Mouse (Mus musculus) hindbrain, embryonic 15.5 days (tissue): ENCODE measurements around the gene Mcm9. TPM values are rescaled to one million over a fixed set of nuclear protein-coding genes. Genes with fewer than 3 reads are reported as not detected.
A peak's percentile ranks its signal among the peaks of the same experiment; 100 is the strongest.
"Not testable (repeated sequence)": the region's sequence is repeated elsewhere in the genome, so short reads cannot be mapped to it uniquely, and the experiment has no call there.

Source experiments
- ATAC-seq: fragments of 200-750 bp; cut with Nextera tagmentation; 2 replicates; pipeline ENCODE4 v1.8.0; 2017; ENCODE audit warnings: low read depth, moderate number of reproducible peaks, moderate TSS enrichment; ENCODE audit not compliant: low FRiP score
- H3K27ac ChIP-seq: fragments of 300-500 bp; sonication (generic); replicated peaks from 2 replicates; pipeline ENCODE4 v1.5.1; 2015; ENCODE audit warnings: mild to moderate bottlenecking, inconsistent platforms
- H3K27me3 ChIP-seq: fragments of 300-500 bp; sonication (generic); 2 replicates; pipeline ENCODE4 v1.6.1; 2015; ENCODE audit warnings: control low read depth, inconsistent platforms
- H3K36me3 ChIP-seq: fragments of 300-500 bp; sonication (generic); 2 replicates; pipeline ENCODE4 v1.6.1; 2015; ENCODE audit warnings: control low read depth, inconsistent platforms
- H3K4me1 ChIP-seq: fragments of 300-500 bp; sonication (generic); replicated peaks from 2 replicates; pipeline ENCODE4 v1.6.1; 2015; ENCODE audit warnings: control low read depth, inconsistent platforms
- H3K4me2 ChIP-seq: fragments of 300-500 bp; sonication (generic); 2 replicates; pipeline ENCODE4 v1.6.1; 2015; ENCODE audit warnings: moderate library complexity, mild to moderate bottlenecking, inconsistent platforms
- H3K4me3 ChIP-seq: fragments of 300-500 bp; sonication (generic); 2 replicates; pipeline ENCODE4 v1.5.1; 2015; ENCODE audit warnings: mild to moderate bottlenecking, inconsistent platforms
- H3K9ac ChIP-seq: fragments of 300-500 bp; sonication (generic); 2 replicates; pipeline ENCODE4 v1.6.1; 2015; ENCODE audit warnings: inconsistent platforms
- H3K9me3 ChIP-seq: fragments of 300-500 bp; sonication (generic); 2 replicates; pipeline ENCODE4 v1.6.1; 2016; ENCODE audit warnings: control low read depth, inconsistent platforms
- WGBS: fragments of 180-500 bp; shearing (Covaris S2); methylation state at CpG from one replicate; pipeline ENCODE4 v1.1.7; 2015; 5-methylcytosine and 5-hydroxymethylcytosine counted together
- polyA plus RNA-seq: library from polyadenylated mRNA; unstranded; fragments of >200 nt; fragmentation: Nextera tagmentation; extraction: Ambion mirVana; gene quantifications from 2 replicates; pipeline ENCODE4 v1.2.1, GENCODE M21; 2015

The Mcm9 gene
- polyA plus RNA-seq, 1 experiment from 2014 or later: 6.6 TPM

GRCm38 (mm10) chr10:53509158-53509773 lies 121.0 kb downstream of the Mcm9 start:
- no peaks in the 10 kb centered on the region for H3K36me3 ChIP-seq
- no peaks in the 10 kb centered on the region for H3K4me1 ChIP-seq
- no peak overlapping the region for H3K27ac ChIP-seq
- H3K9me3 ChIP-seq: no peaks in the 10 kb centered on the region
- no peak overlapping the region for H3K9ac ChIP-seq
- WGBS: 24% methylated on average over 6 of the region's 6 CpGs
- no peak overlapping the region for H3K4me3 ChIP-seq
- ATAC-seq: peak; percentile 91
- H3K27me3 ChIP-seq: no peaks in the 10 kb centered on the region
- no peak overlapping the region for H3K4me2 ChIP-seq

- Histone ChIP-seq H3K27me3 (no peaks in the 10 kb centered on the region), H3K4me1 (peaks cover 2% of the 10 kb centered on the region; the same call in 1 of the 2 replicates), H3K4me2 (no peak overlapping the region), H3K4me3 (no peak overlapping the region), H3K36me3 (no peaks in the 10 kb centered on the region), H3K9ac (no peak overlapping the region), H3K9me3 (no peaks in the 10 kb centered on the region), H3K27ac (no peak overlapping the region)
- ATAC-seq: no peak
Measured at GRCm38 (mm10) chr10:53508676-53509075, 121.6 kb downstream of the Mcm9 start.

GRCm38 (mm10) chr10:53505526-53505925 lies 124.7 kb downstream of the Mcm9 start:
- Histone ChIP-seq H3K4me3 (no peak overlapping the region), H3K4me2 (no peak overlapping the region), H3K4me1 (peaks cover 9% of the 10 kb centered on the region), H3K27ac (no peak overlapping the region), H3K9me3 (no peaks in the 10 kb centered on the region), H3K36me3 (no peaks in the 10 kb centered on the region), H3K9ac (no peak overlapping the region), H3K27me3 (no peaks in the 10 kb centered on the region)
- 79% methylated on average over 2 of the region's 2 CpGs for WGBS
- no peak for ATAC-seq

- Histone ChIP-seq H3K27me3 (no peaks in the 10 kb centered on the region), H3K9ac (no peak overlapping the region)
- 67% methylated on average over 3 of the region's 3 CpGs for WGBS
Measured at GRCm38 (mm10) chr10:53505069-53505468, 125.2 kb downstream of the Mcm9 start.

GRCm38 (mm10) chr10:53502875-53503816 lies 127.1 kb downstream of the Mcm9 start:
- H3K9ac ChIP-seq: peak overlapping the region; percentile 27; the same call in 1 of the 2 replicates
- H3K9me3 ChIP-seq: no peaks in the 10 kb centered on the region
- 46% methylated on average over 21 of the region's 21 CpGs for WGBS
- H3K4me2 ChIP-seq: peak overlapping the region; percentile 41
- peak overlapping the region; percentile 70 for H3K27ac ChIP-seq
- ATAC-seq: peak; percentile 75
- H3K27me3 ChIP-seq: no peaks in the 10 kb centered on the region
- H3K4me3 ChIP-seq: no peak overlapping the region
- H3K4me1 ChIP-seq: peaks cover 9% of the 10 kb centered on the region
- H3K36me3 ChIP-seq: no peaks in the 10 kb centered on the region

More at GRCm38 (mm10) chr10:53505069-53505468, 125.2 kb downstream of the Mcm9 start:
- Histone ChIP-seq H3K27ac (no peak overlapping the region), H3K4me2 (no peak overlapping the region), H3K36me3 (no peaks in the 10 kb centered on the region), H3K4me3 (no peak overlapping the region), H3K4me1 (peaks cover 9% of the 10 kb centered on the region), H3K9me3 (no peaks in the 10 kb centered on the region)
- no peak for ATAC-seq

GRCm38 (mm10) chr10:53502471-53502870 lies 127.8 kb downstream of the Mcm9 start:
- 87% methylated on average over 13 of the region's 13 CpGs for WGBS
- no peak overlapping the region for H3K9ac ChIP-seq
- H3K36me3 ChIP-seq: no peaks in the 10 kb centered on the region
- H3K27ac ChIP-seq: no peak overlapping the region
- H3K4me1 ChIP-seq: peaks cover 9% of the 10 kb centered on the region
- H3K27me3 ChIP-seq: no peaks in the 10 kb centered on the region
- H3K4me3 ChIP-seq: no peak overlapping the region
- H3K4me2 ChIP-seq: no peak overlapping the region
- ATAC-seq: 0 out of 2 replicates have a peak, but pooled peaks have one; percentile 3
- no peaks in the 10 kb centered on the region for H3K9me3 ChIP-seq

- Histone ChIP-seq H3K4me1 (peaks cover 9% of the 10 kb centered on the region), H3K9ac (no peak overlapping the region), H3K36me3 (no peaks in the 10 kb centered on the region), H3K4me3 (no peak overlapping the region), H3K9me3 (no peaks in the 10 kb centered on the region), H3K27ac (no peak overlapping the region), H3K4me2 (no peak overlapping the region), H3K27me3 (no peaks in the 10 kb centered on the region)
- ATAC-seq: no peak
Measured at GRCm38 (mm10) chr10:53499518-53499917, 130.7 kb downstream of the Mcm9 start.

- not testable (repeated sequence) for H3K36me3 ChIP-seq, H3K4me1 ChIP-seq, ATAC-seq, H3K9me3 ChIP-seq, H3K4me3 ChIP-seq, H3K9ac ChIP-seq, H3K27ac ChIP-seq, H3K4me2 ChIP-seq, H3K27me3 ChIP-seq
- WGBS: 99% methylated on average over 3 of the region's 3 CpGs
Measured at GRCm38 (mm10) chr10:53495349-53495748, 134.9 kb downstream of the Mcm9 start.

GRCm38 (mm10) chr10:53493954-53494353 lies 136.3 kb downstream of the Mcm9 start:
- ATAC-seq: no peak

More at GRCm38 (mm10) chr10:53493954-53494353, 136.3 kb downstream of the Mcm9 start:
- 97% methylated on average over 13 of the region's 13 CpGs for WGBS
- H3K4me2 ChIP-seq: no peak overlapping the region
- H3K4me1 ChIP-seq: no peaks in the 10 kb centered on the region
- H3K4me3 ChIP-seq: no peak overlapping the region
- H3K27me3 ChIP-seq: no peaks in the 10 kb centered on the region
- no peak overlapping the region for H3K9ac ChIP-seq
- no peaks in the 10 kb centered on the region for H3K36me3 ChIP-seq
- no peak overlapping the region for H3K27ac ChIP-seq
- H3K9me3 ChIP-seq: no peaks in the 10 kb centered on the region

Other genes starting within 250 kb of the Mcm9 start
- 62.4 and 63.1 TPM in 2 replicates for gene Asf1a, start 33.7 kb downstream of the Mcm9 start, polyA plus RNA-seq
- 12.0 and 14.6 TPM in 2 replicates for gene Fam184a, start 120.7 kb upstream of the Mcm9 start, polyA plus RNA-seq